Mouse (Mus musculus) embryonic facial prominence, embryonic 12.5 days (tissue): ENCODE data around the gene Zkscan2. TPM values are rescaled to one million over a fixed set of nuclear protein-coding genes. Genes with fewer than 3 reads are reported as not detected.

Experiments
- ATAC-seq: fragments of 200-750 bp; cut with Nextera tagmentation; 2 replicates; pipeline ENCODE4 v1.8.0; 2017; ENCODE audit not compliant: insufficient number of reproducible peaks, insufficient read depth, low FRiP score, low TSS enrichment
- H3K27ac ChIP-seq: fragments of 300-500 bp; sonication (generic); 2 replicates; pipeline ENCODE4 v1.5.1; 2016; ENCODE audit warnings: mild to moderate bottlenecking
- H3K27me3 ChIP-seq: fragments of 300-500 bp; sonication (generic); 2 replicates; pipeline ENCODE4 v1.6.1; 2016; ENCODE audit warnings: mild to moderate bottlenecking, moderate library complexity
- H3K36me3 ChIP-seq: fragments of 300-500 bp; sonication (generic); 2 replicates; pipeline ENCODE4 v1.6.1; 2016; ENCODE audit warnings: mild to moderate bottlenecking
- H3K4me1 ChIP-seq: fragments of 300-500 bp; sonication (generic); 2 replicates; pipeline ENCODE4 v1.6.1; 2016
- H3K4me2 ChIP-seq: fragments of 300-500 bp; sonication (generic); replicated peaks from 2 replicates; pipeline ENCODE4 v1.6.1; 2016; ENCODE audit warnings: mild to moderate bottlenecking, moderate library complexity
- H3K4me3 ChIP-seq: fragments of 300-500 bp; sonication (generic); 2 replicates; pipeline ENCODE4 v1.5.1; 2016; ENCODE audit warnings: mild to moderate bottlenecking
- H3K9ac ChIP-seq: fragments of 300-500 bp; sonication (generic); 2 replicates; pipeline ENCODE4 v1.6.1; 2016; ENCODE audit warnings: mild to moderate bottlenecking, moderate library complexity
- H3K9me3 ChIP-seq: fragments of 300-500 bp; sonication (generic); 2 replicates; pipeline ENCODE4 v1.6.1; 2016; ENCODE audit warnings: mild to moderate bottlenecking, moderate library complexity
- WGBS: fragments of 180-500 bp; shearing (Covaris S2); methylation state at CpG from one replicate; pipeline ENCODE4 v1.1.7; 2016; 5-methylcytosine and 5-hydroxymethylcytosine counted together
- polyA plus RNA-seq: library from polyadenylated mRNA; unstranded; fragments of >200 nt; fragmentation: Nextera tagmentation; extraction: Ambion mirVana; gene quantifications from 2 replicates; pipeline ENCODE4 v1.2.1, GENCODE M21; 2016

Zkscan2 gene
- polyA plus RNA-seq, 1 experiment from 2014 or later, result 7.0 TPM

GRCm38 (mm10) chr7:123429624-123430410, 70.4 kb downstream of the Zkscan2 start:
- Histone ChIP-seq H3K27me3 (no peaks in the 10 kb centered on the region), H3K9me3 (0 out of 2 replicates have a peak, but pooled peaks cover 6% of the 10 kb centered on the region), H3K36me3 (peaks cover 28% of the 10 kb centered on the region), H3K27ac (no peak overlapping the region), H3K4me3 (no peak overlapping the region), H3K4me1 (no peaks in the 10 kb centered on the region), H3K9ac (no peak overlapping the region), H3K4me2 (no peak overlapping the region)
- ATAC-seq, result no peak
- WGBS, result 82% methylated on average over 8 of the region's 8 CpGs

Other genes with a start within 250 kb of the Zkscan2 start
- gene Lcmt1, start 130.7 kb downstream of the Zkscan2 start, polyA plus RNA-seq, result 51.0 and 55.5 TPM in 2 replicates
- gene Arhgap17, start 130.5 kb downstream of the Zkscan2 start, polyA plus RNA-seq, result 21.4 and 24.5 TPM in 2 replicates
- 0.14 and 0.60 TPM in 2 replicates for gene Aqp8, start 38.2 kb downstream of the Zkscan2 start, polyA plus RNA-seq